Mouse (Mus musculus) layer of hippocampus, postnatal 25 days (tissue): ENCODE measurements around the gene Qsox1. TPM values are rescaled to one million over a fixed set of nuclear protein-coding genes. Genes with fewer than 3 reads are reported as not detected.
A peak's percentile ranks its signal among the peaks of the same experiment; 100 is the strongest.

Experiments
- DNase-seq, 2 experiments: peaks; one replicate each; pipeline ENCODE4 v3.0.0; 2022; ENCODE audit warnings: mixed read lengths in 2 of 2, low spot score in 1 of 2; ENCODE audit errors: extremely low spot score in 1 of 2
- total RNA-seq, 2 experiments: library from RNA; stranded (reverse); gene quantifications; 2 replicates each; pipeline ENCODE4 v1.2.3; 2021

The Qsox1 gene
- total RNA-seq: 10 to 100 TPM; 29.8 to 38.0 TPM

DNA sequence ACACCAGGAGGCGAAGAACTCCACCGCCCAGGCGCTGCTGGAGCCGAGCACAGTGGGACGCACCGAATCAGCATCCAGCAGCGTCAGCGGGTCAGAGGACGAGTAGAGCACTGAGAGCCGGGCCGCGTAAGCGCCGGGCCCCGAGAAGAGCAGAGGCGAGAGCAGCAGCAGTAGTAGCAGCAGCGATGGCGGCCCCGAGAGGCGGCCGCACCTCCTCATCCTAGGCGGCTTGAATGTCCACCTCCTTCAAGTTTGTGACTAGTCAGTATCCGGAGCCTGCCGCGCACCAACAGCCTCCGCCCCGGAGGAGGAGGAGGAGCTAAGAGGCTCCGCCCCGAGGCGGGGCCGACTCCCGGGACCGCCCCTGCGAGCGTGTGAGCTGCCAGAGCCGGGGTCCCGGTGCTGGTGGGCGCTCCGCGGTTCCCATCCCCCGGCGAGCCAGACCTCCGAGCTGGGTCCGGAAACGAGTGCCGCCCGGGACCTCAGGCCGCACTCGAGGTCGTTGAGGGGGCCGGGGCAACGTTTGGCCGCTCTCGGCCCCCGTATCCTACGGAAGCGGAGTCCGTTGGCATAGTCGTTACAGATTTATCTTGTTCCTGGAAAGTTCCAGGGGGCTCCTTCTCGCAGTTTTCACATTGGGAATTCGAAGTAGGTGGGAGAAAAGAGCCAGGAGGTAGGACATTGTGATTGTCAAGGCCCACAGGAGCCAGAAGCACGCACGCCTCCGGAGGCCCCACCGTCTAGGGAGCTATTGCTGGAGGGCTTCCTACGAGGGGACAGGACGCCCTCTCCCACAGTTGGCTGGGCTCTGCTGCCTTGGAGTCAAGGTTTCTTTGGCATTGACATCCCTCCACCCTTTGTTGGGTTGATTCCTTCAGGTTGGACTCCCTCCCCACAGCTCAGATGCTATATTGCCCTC lies at the start of gene Qsox1:
Qsox1 (minus strand) TSS at position 309 of the 919 bp plus-strand sequence.
- peak; percentile 70 to 72 for DNase-seq

DNA sequence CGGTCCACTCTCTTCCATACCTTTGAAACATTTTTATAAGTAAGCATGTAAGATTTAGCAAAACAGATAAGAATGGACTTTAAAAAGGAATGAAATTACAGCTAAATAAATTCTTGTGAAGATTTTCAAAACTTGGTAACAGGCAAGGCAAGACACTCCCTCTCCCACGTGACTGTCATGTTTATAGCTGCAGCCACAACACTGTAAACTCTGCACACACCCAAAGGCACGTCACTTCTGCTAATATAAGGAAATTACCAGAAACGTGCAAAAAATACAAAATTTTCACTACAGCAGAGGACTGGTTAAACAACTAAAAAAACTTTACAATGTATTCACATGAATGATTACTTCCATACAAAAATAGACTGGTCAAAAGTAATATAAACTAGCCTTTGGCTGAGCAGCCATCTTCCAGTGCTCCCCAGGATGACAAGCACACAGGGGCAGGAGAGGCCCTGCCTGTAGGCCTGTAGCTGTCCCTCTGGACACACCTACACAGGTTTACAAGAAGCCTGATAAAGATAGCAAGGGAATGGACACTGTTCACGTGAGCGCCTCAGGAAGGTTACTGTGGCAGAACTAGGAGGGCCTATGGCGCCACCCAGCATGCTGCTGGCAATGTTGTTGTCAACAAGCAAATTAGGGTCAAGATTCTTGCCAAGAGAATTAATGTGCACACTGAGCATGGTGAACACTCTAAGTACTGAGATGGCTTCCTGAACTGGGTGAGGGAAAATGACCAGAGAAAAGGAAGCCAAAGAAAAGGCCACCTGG lies 42.4 kb upstream of the Qsox1 start:
- DNase-seq: no peak

DNA sequence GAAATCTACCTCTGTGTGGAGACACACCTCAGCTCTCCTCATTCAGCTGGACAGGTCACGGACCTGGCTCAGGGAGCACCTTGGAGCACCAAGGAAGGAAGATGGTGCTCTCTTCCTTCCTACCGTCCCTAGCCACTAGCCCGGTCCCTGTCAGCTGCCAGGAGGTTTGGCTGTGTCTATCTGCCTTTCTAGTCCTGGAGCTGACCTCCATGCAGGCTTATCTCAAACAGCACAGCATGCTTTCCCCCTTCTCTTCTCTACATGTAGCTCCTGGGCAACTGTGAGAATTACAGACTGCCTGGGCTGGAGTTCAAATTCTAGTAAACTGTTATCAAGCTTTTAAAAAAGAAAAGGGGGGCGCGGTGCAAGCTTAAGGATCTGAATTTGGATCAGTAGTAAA lies 40.3 kb upstream of the Qsox1 start:
- DNase-seq: no peak

DNA sequence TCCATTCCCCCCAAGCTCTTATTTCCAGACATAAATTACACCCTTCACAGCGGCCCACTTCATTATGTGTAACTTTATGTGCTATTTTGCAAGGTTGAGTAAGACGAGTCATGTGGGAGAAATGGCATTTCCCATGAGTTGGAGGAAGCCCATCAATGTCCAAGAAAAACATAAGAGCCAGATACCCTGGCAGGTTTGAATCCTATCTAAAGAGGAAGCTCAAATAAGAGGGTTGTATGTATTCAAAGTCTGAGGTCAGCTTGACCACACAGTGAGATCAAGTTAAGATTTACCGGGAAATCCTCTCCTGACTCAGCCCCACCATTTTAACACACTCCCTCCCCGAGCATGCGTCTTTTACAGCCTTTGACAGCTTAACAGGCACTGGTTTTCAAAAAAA lies 31.5 kb upstream of the Qsox1 start:
- no peak for DNase-seq

DNA sequence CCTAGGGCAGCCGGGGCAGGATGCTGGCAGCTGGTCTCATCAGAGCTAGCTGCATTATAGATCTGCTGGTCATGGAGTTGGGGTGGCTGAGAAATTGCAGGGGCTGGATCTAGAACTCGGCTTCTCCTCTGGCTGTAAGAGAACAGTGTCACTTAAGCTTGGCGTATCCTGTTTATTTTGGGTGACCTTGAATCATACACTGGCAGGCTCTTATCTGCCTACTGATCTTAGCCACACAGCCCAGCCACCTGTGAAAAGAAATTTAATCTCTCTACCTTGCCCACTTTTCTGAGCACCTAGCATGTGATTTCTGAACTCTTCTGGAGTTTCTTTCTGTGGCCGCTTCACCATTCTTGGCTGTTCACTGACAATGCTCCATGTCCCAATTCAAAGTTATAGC lies 30.8 kb upstream of the Qsox1 start:
- DNase-seq: no peak

DNA sequence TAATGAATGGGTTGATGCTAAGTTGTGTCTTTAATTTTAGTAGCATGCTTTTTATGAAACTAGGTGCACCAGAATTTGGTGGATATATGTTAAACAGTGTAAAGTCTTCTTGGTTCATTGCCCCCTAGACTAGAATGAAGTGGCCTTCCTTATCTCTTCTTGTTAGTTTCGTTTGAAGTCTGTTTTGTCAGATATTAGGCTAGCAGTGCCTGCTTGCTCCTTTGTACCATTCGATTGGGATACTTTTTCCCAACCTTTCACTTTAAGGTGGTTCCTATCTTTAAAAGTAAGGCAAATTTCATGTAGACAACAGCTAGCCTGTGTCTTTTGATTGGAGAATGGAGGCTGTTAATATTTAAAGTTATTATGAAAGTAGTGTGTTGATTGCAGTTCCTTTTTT lies 23.0 kb upstream of the Qsox1 start:
- DNase-seq: no peak

GRCm38 (mm10) chr1:155833610-155834009 lies 20.9 kb upstream of the Qsox1 start:
- DNase-seq: no peak

DNA sequence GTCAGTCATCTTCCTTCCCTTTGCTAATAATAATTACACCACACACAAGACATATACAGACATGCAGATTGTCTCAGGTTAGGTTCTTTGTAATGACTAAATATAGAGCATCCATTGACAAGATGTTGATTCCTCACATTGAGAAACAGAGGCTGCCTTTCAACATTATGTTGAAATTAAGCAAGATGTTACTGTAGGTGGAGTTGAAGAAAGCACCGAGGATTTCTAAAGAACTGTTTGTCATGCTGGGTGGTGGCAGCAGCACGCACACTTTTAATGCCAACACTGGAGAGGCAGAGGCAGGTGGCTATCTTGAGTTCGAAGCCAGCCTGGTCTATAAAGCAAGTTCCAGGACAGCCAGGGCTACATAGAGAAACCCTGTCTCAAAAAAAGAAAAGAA lies 19.3 kb upstream of the Qsox1 start:
- DNase-seq: no peak

DNA sequence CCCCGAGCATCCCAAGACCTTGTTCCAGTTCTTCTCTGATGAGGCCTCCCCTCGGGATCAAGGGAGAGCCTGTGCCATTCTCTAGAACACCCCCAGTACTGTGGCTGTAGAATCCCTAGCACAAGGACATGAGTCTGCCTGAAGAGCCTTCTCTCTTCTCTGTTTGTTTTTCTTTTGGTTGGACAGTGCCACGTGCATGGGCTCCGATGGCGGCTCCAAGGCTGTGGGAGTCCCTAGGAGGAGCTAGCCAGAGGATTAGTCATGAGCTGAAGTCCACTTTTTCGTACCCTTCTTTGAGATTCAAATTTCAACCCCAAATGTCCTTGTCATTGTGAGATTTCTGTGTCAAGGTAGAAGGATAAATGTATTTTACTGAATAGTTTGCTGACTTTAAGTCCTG lies 18.2 kb upstream of the Qsox1 start:
- no peak for DNase-seq

- DNase-seq: no peak
Observed at GRCm38 (mm10) chr1:155827703-155828295, 15.1 kb upstream of the Qsox1 start.

DNA sequence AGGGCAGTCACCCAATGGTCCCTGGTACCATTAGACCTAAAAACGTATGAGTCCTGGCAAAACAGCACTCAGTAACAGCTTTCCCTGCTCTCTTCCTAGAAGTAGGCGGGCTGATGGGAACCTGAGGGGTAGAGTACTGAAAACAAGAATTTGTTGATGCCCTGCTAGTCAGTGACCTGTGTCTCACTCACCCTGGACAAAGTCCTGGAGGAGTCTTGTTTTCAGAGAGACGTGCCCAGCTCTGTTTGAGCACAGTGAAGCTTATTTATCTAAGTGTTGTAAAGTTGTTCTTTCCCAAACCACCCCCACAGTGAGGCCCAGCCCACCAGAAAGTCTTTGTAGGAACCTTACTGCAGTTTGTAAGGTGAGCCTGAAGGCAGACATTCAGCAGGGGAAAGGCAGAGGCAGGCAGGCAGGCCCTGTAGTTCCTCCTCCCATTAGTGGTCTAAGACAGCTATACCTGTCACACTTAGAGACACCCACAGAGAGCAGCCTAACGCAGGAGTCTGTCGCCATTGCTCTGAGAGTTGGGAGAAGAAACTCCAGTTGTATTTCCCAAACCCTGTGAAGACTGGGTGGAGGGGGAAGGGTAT lies 14.2 kb upstream of the Qsox1 start:
- DNase-seq: no peak

- no peak for DNase-seq
Observed at GRCm38 (mm10) chr1:155825940-155826716, 13.4 kb upstream of the Qsox1 start.

- DNase-seq: no peak
Observed at GRCm38 (mm10) chr1:155820646-155821045, 8.0 kb upstream of the Qsox1 start.

DNA sequence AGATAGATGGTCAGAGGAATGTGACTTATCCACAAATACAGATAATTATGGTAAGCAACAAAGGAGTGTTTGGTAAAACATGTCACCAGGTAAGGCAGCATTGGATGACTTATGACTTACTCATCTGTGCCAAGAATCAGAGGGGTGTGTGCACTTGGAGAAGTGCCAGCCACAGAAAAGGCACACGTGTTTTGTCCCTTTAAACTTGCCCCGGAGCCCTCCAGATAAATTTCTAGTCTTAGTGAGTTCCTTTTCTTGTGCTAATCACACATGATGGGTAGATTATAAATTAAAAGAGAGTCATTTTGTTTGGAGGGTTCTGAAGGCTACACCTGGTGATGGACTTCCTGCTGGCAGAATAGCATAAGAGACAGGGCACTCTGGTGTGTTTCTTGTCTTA lies 3.5 kb upstream of the Qsox1 start:
- no peak for DNase-seq

DNA sequence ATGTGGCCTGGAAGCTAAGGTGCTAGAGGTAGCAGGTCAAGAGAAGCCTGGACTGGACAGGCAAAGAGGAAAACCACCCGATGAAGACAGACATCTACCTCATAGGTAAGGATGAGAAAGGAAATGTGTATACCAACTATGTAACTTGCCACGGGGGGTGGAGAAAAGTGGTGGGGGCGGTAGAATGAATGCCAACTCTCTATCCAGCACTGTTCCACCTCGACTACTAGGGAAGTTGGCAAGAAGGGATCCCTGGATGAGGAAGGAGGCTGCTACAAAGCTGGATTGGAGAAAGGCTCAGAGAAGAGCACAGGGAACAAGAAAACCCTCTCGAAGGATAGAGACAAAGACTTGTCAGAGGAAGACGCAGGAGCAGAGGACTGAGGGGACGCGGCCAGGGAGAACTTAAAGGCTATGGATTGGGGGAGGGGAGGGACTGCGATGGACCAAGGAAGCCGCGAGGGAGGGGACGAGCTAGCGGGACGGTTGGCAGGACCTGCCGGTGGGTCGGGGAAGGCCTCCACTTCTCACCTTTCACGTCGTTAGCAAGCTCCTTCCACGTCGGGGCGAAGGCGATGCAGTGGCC lies 601 bp downstream of the Qsox1 start:
- DNase-seq: no peak

DNA sequence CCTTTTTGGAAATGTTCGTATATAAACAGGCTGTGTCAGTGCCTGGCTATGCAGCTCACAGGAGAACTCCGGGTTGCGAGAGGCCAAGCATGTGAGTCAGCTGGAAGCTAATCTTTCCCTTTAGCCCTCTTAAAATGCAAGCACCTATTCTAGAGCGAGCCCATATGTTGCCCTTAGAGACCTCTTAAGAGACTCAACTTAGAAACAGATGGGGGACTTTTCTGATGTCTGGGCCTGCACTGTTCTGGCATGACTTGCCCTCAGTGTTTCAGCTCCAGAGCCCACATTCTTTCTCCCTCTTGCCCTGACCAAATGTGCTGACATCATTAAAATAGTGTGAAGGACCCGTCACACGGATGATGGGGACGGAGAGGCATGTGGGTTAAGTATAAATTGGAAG lies 2.1 kb downstream of the Qsox1 start:
- no peak for DNase-seq

DNA sequence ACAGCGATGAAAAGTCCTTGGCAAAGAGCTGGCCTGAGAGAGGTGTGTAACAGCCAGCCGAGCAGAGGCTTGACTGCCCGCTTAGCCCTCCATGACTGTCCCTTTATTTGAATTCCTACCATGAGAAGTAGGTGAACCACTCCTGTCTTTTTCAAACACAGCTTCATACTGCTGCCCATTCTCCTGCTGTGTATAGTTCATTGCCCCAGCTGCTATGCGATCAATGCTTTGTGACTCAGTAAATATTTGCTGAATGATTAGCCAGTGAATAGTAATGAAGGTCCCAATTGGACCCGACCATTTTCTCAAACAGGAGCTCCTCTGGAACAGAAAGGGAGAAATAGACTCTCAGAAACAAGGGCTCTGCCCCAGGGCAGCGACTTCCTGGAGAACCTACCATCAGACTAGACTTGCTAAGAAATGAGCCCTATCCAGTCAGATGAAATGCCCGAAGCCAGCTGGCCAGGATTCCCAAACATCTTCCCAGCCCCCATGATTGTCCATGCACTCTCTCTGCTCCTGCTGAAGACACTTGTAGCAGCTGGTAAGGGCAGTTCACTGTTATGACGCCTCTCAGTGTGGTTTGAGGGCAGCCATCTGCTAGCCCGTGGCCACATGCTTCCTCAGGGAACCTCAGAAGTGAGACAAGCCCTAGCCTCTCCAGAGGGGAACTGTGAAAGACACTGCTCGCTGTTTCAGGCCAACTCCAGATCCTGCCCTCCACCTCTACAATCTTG lies 2.8 kb downstream of the Qsox1 start:
- DNase-seq: no peak

GRCm38 (mm10) chr1:155808261-155808660 lies 4.4 kb downstream of the Qsox1 start:
- no peak for DNase-seq

DNA sequence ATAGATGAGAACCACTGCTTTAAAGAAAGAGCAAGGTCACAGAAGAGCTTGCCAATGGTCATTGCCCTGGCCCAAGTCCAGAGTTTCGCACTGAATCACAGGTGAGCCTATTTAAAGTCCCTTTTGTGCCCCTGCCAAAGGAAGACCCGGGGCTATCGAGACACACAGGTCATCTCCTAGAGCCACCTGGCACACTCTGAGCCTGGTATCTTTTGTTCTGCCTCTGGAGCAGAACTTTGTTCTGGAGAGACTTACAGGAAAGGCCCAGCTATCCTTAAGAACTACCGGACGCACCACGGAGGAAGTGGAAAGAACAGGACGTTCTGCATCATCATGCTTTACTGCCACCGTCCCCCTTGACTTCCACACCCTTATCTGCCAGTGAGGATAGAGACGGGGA lies 7.1 kb downstream of the Qsox1 start:
- DNase-seq: no peak
